Mouse (Mus musculus): Measurements from ENCODE around the gene Pik3ip1.
A peak's percentile ranks its signal among the peaks of the same experiment; 100 is the strongest.

Pik3ip1 gene

GRCm38 (mm10) chr11:3305821-3306220 lies 24.4 kb upstream of the Pik3ip1 start:
- DNase-seq: no peak

DNA sequence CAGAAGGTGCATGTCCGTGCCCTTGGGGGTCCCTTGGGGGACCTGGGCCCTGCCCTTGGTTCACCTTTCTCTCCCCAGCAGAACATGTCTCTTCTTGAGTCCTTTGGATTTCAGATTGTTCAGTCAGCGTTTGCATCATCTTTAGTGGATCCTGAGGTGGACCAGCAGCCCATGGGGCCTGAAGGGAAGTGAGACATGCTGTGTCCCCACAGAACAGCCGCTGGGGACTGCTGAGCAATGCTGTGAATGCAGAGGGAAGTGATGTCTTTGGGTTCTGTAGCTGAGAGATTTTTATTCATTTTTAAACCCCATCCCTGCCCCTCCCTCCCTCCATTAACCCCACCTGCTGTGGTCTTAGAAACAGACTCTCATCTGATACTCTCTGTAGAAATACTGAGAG lies 22.3 kb upstream of the Pik3ip1 start:
- DNase-seq: no peak

- DNase-seq: no peak
These were observed 20.3 kb upstream of the Pik3ip1 start for GRCm38 (mm10) chr11:3309884-3310283.

DNA sequence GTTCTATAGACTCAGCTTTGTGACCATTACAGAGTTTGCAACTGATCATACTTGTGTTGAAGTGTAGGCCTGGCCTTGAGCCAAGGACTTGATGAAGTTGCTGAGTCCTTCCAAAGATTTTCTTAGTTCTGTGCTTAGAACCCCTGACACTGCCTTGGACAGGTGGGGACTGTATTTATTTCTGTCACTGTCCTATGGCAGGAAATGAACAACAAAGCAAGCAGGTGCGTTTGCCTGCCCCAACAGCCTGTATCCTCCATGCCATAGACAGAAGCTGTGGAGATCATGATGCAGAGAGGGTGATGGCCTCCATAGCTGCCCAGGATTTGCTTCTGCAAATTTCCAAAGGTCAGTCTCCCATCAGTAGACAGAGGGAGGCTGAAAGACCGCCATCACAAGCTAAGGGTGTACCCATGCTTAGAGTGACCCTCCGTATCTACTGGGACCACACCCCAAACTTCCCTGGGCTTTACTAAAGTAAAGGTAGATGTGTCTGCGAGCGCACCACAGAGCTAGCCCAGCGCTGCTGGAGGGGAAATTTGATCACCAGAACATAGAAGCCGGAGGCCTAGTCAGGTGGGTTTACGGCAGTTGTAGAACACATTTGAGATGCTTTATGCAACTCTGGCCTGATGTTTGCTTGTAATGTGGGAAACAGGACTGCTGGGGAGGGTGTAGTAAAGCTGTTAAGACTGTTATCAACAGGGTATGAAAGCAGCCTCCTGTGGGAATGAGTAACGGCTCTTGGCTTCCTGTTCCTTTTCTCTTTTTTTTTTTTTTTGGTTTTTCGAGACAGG lies 19.2 kb upstream of the Pik3ip1 start:
- no peak for DNase-seq

DNA sequence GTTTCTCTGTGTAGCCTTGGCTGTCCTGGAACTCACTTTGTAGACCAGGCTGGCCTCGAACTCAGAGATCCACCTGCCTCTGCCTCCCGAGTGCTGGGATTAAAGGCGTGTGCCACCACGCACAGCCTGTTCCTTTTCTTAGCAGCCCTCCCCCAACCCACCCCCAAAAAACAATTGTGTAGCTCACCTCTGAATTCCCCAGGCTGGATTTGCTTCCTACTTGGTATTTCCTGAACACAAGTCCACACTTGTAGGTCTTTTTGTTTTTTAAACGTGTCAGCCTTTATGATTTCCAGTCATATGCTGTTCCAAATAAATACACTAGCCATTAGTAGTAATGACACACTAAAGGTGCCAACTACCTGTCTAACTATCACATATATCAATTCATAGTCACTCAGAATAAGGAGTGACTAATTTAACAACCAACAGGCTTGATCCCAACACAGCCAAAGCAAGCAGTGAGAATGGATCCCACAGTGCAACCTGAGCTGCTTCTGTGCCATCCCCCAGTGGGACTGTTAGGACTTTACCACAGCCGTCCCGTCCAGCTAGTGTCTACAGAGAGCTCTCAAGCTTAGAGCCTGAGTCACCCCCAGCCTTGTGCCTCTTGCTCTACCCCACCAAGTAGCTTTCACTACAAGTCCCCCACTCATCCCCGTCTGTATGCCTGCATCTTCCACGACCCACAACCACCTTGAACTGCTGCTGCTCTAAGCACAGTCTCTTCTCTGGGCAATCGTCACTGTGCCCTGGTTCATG lies 18.4 kb upstream of the Pik3ip1 start:
- no peak for DNase-seq

- no peak for DNase-seq
These were observed 16.9 kb upstream of the Pik3ip1 start for GRCm38 (mm10) chr11:3313294-3313693.

DNA sequence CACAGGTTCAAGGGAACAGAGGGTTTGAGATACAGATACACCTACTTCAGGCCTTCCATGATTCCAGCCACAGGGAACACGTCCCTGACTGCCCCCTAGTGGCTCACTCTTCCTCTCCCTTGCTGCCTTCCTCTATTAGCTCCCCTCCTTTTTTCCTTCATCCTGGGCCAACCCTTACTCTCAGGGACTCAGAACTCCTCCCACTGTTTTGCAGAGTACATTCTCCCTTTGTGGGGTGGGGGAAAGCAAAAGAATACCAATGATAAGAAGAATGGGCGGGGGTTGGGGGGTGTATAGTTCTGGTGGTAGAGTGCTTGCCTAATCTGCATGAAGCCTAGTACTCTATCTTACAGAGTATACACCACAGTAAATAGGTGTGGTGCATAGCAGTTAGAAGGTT lies 16.1 kb upstream of the Pik3ip1 start:
- peak; percentile 61 to 75 for DNase-seq

GRCm38 (mm10) chr11:3318286-3318685 lies 11.9 kb upstream of the Pik3ip1 start:
- no peak for DNase-seq

DNA sequence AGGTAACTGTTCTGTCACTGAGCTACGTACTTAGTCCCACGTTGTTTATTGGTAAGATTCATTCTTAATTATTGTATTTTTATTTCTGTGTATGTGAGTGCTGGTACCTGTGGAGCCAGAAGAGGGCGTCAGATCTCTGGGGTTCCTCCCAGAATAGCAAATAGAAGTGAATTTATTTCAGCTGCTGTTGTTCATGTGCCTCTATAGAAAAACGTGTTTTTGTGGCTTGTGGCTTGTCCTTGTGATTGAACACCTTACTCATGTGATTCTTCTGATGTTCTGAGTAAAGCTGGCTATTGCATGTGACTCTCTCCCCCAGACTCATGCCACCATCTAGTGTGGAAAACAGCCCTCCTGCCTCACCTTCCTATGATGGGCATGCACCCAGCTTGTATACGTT lies 1.9 kb upstream of the Pik3ip1 start:
- no peak for DNase-seq

- no peak for DNase-seq
These were observed 1.1 kb upstream of the Pik3ip1 start for GRCm38 (mm10) chr11:3328806-3329775.

DNA sequence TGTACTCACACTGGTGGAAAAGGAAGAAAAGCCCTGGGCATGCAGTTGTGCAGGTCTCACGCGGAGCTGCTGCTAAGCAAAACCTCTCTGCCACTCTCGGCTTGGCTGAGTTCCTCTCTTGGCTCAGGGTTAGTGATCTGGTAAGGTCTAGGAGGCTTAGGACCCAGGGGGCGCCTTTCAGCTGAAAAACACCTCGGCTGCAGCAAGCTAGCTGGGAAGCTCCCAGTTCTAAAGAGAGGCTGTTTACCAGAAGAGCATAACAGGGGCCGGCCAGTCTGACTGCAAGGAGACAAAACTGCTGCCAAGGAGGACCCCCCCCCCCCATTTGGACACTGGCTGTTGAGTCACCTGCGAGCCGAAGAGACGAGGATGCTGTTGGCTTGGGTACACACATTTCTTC lies 365 bp downstream of the Pik3ip1 start:
- DNase-seq: peak; percentile 85 to 87

DNA sequence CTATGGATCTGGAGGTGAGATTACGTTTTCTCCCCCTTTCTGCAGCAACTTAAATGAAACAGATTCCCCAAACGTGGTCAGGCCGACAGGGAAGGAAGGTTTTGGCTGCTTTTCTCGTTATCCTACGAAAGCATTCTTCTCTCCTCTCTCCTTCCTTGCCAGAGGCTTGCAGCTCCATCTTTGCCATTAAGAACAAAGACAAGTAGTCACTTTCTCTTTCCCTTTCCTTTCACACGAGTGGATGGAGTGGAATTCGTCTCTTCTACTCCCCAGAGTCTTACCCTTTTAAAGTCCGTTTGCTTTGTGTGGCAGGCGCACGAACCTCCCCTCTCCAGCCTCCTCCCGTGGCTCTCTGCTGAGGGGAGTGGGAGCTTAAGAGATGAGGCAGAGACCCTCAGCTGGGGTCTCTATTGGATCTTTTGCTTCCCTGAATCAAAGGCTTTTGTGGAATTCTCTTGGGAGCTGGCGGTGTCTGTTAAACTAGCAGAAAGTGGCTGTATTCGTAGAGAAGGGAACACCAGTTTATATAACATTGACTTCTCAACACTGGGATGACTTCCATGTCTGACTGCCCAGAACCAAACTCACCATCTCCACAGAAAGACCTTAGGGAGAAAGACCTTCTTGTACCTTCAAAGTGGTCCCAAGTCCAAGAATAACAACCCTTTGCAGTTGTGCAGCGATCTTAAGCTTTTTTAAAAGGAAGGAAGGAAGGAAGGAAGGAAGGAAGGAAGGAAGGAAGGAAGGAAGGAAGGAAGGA lies 970 bp downstream of the Pik3ip1 start:
- DNase-seq: no peak

DNA sequence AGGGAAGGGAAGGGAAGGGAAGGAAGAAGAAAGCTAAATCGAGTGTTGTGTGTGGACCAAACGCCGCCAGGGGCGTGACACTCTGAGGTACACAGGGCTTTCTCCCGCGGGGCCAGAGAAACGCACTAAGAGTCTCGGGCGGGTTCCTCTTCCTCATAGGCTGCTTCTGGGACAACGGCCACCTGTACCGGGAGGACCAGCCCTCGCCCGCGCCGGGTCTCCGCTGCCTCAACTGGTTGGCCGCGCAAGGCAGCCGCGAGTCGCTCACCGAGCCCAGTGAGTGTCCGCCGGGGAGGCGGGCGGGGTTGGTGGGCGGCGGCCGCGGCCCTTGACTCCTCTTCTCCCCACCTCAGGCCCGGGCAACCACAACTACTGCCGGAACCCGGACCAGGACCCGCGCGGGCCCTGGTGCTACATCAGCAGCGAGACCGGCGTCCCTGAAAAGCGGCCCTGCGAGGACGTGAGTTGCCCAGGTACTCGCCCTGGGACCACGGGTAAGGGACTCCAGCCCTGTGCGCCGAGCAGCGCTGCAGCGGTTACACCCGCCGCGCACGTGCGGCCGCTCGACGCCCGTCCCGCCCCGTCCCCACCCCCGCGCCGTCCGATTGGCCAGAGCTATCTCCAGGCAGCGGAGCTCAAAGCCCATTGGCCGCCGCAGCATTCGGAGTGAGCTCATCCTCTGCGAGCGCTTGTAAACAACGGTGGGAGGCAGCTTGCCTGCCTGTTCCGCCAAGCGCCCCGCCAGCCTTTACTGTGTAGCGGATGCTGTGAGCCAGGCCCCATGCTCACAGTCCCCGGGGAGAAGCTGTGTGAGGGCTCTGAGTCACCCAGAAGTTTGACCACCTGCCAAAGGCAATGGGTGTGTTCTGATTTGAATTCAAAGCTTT lies 1.8 kb downstream of the Pik3ip1 start:
- peak; percentile 92 to 96 for DNase-seq

DNA sequence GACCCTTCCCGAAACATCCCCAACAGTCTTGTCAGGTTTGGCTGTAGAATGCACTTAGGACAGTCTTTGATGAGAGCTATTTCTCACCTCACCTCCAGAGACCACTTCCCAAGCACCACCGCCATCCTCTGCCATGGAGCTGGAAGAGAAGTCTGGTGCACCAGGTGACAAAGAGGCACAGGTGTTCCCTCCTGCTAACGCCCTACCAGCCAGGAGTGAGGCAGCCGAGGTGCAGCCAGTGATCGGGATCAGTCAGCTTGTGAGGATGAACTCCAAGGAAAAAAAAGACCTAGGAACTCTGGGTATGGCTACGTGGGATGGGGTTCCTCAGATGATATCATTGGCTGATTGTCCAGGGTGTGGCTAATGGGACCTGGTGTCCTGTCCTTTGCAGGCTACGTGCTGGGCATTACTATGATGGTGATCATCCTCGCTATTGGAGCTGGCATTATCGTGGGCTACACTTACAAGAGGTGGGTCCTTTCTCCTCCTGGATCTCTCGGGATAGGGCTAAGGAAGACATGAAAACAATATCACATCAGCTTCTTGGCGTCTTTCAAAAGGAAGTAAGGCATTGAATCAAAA lies 3.0 kb downstream of the Pik3ip1 start:
- DNase-seq: no peak

GRCm38 (mm10) chr11:3334141-3334710 lies 4.0 kb downstream of the Pik3ip1 start:
- no peak for DNase-seq

GRCm38 (mm10) chr11:3334711-3335316 lies 4.6 kb downstream of the Pik3ip1 start:
- no peak for DNase-seq

DNA sequence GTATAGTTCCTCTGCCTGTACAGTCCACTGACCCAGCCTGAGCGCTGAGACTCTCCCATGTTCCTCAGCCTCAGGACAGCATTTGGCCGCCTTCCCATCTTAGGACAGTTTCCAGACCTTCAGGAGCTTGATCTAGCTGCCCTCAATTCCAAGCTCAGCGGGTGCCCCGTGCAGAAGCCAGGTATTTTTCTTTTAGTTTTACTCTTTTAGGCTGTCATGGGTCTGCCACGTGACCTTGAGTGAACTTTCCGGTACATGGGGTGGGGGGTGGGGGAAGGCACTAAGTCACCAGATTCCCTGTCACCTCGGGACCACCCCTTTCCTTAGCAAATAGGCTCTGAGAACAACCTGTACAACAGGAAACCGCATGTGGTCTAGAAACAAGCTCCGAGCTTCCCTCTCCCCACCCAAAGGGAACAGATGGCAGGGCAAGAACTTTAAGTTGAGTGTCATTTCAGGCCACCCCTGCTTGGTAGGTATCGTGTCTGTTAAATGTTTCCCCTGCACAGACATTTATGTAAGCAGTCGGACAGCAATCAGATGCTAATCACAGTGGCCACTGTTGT lies 5.5 kb downstream of the Pik3ip1 start:
- no peak for DNase-seq

DNA sequence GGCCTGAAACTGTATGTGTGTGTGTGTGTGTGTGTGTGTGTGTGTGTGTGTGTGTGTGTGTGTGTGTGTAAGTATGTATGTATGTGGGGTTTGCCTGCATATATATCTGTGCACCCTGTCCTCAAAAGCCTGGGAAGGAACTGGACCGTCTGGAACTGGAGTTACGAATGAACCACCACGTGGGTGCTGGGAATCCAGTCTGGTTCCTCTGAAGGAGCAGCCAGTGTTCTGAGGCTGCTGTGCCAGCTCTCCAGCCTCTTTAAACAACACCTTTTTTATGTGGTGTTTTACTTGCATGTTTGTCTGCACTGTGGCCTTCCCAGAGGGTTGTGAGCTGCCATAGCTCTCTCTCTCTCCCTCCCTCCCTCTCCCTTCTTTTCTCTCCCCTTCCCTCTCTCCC lies 6.4 kb downstream of the Pik3ip1 start:
- DNase-seq: no peak

- peak in 1 of 2 experiments; percentile 55 for DNase-seq
These were observed 7.2 kb downstream of the Pik3ip1 start for GRCm38 (mm10) chr11:3337173-3337955.
